Comparison of ENCODE assay signal across 9 mouse cellular contexts in genomic region chr2:122381329-122382103, GRCm38 (mm10). TPM values are rescaled to one million over a fixed set of nuclear protein-coding genes. Genes with fewer than 3 reads are reported as not detected.
DNase-seq lines count a peak whose midpoint lies in the region; ATAC-seq lines count a peak whose summit lies in the region.
"Had no signal": no experiment of that assay in that cellular context is flagged by ENCODE, and none has a peak within 500 bp of the region (broad histone marks: within the 10 kb centered on the region; RNA-seq: fewer than 3 reads in every experiment).

No protein-coding gene starts in this region.

- no peak for ATAC-seq in kidney, embryonic 14.5 days (ENCODE audit: low FRiP score, low TSS enrichment)
- no peak for ATAC-seq in heart, embryonic 16.5 days (replicated peaks; ENCODE audit: extremely low read depth, insufficient read depth, low FRiP score)
- ATAC-seq in CD4-positive, CD25-positive, alpha-beta regulatory T cell, adult 4 months = no peak

- H3K36me3 ChIP-seq in kidney, embryonic 14.5 days (ENCODE audit: control insufficient read depth, insufficient read depth, low read length) = no peaks in the 10 kb centered on the region
- H3K36me3 ChIP-seq in heart, embryonic 16.5 days (ENCODE audit: control insufficient read depth, insufficient read depth) = no peaks in the 10 kb centered on the region
- H3K36me3 ChIP-seq: forebrain, embryonic 12.5 days had no signal

- WGBS in kidney, embryonic 14.5 days = 74% methylated on average over 16 of the region's 16 CpGs
- 60% methylated on average over 16 of the region's 16 CpGs for WGBS in heart, embryonic 16.5 days

- no peak overlapping the region for H3K27ac ChIP-seq in kidney, embryonic 14.5 days (ENCODE audit: low read depth, low read length)
- no peak overlapping the region for H3K27ac ChIP-seq in heart, embryonic 16.5 days (ENCODE audit: low read length)
- H3K27ac ChIP-seq: forebrain, embryonic 12.5 days; macrophage had no signal

- H3K4me2 ChIP-seq in kidney, embryonic 14.5 days (replicated peaks; ENCODE audit: low read depth, low read length) = no peak overlapping the region
- H3K4me2 ChIP-seq in heart, embryonic 16.5 days (ENCODE audit: low read depth, low read length) = peak overlapping the region; percentile 54; the same call in 1 of the 2 replicates

- peak; percentile 46 for DNase-seq in kidney, adult 18-20 months
- DNase-seq in heart, adult 8-10 months (ENCODE audit: low spot score) = peak; percentile 81
- DNase-seq in kidney, postnatal 25 days = peak; percentile 44 to 68
- no peak for DNase-seq in adrenal gland, postnatal 36 days

- no peaks in the 10 kb centered on the region for H3K9me3 ChIP-seq in kidney, embryonic 14.5 days (ENCODE audit: control insufficient read depth, low read length)
- H3K9me3 ChIP-seq in heart, embryonic 16.5 days (replicated peaks; ENCODE audit: control insufficient read depth, low read length) = no peaks in the 10 kb centered on the region
- H3K9me3 ChIP-seq: forebrain, embryonic 12.5 days had no signal

- H3K9ac ChIP-seq in kidney, embryonic 14.5 days (ENCODE audit: low read depth, low read length) = no peak overlapping the region
- no peak overlapping the region for H3K9ac ChIP-seq in heart, embryonic 16.5 days (ENCODE audit: low read length)
- H3K9ac ChIP-seq: forebrain, embryonic 12.5 days had no signal

- H3K4me1 ChIP-seq in kidney, embryonic 14.5 days (ENCODE audit: control insufficient read depth, insufficient read depth, low read length) = no peaks in the 10 kb centered on the region
- H3K4me1 ChIP-seq in heart, embryonic 16.5 days (ENCODE audit: control insufficient read depth, insufficient read depth, low read length) = peaks cover 5% of the 10 kb centered on the region; the same call in 1 of the 2 replicates

- H3K27me3 ChIP-seq in kidney, embryonic 14.5 days (ENCODE audit: control insufficient read depth, insufficient read depth, low read length) = no peaks in the 10 kb centered on the region
- H3K27me3 ChIP-seq in heart, embryonic 16.5 days (ENCODE audit: control insufficient read depth, insufficient read depth, low read length) = no peaks in the 10 kb centered on the region

- no peak overlapping the region for H3K4me3 ChIP-seq in kidney, embryonic 14.5 days (ENCODE audit: low read length)
- no peak overlapping the region for H3K4me3 ChIP-seq in heart, embryonic 16.5 days (ENCODE audit: low read length)

RNA-seq across cellular contexts. Expression of gene Shf, which starts 12.6 kb away (rescaled TPM):
- 3.5 and 5.5 TPM in 2 replicates for polyA plus RNA-seq in kidney, embryonic 14.5 days (2014; fragmentation: Nextera tagmentation; extraction: Ambion mirVana)
- total RNA-seq in heart, adult 8-10 months (2022) = 1 to 10 TPM; 4.4 to 7.3 (median 5.7) TPM
- polyA plus RNA-seq in heart, embryonic 16.5 days (2015; fragmentation: Nextera tagmentation; extraction: Ambion mirVana) = 2.0 TPM in 2 replicates
- total RNA-seq in adrenal gland, postnatal 36 days (2021) = 1 to 10 TPM; 9.3 to 9.4 TPM
- under 1 TPM in 1 of 2 experiments, not detected in 1; 0.42 TPM for polyA plus RNA-seq in CD4-positive, CD25-positive, alpha-beta regulatory T cell, adult 4 months (2017; shearing (Covaris generic))

RNA-seq across cellular contexts. Expression of gene Slc28a2, which starts 44.8 kb away (rescaled TPM):
- polyA plus RNA-seq in kidney, embryonic 14.5 days (2014; fragmentation: Nextera tagmentation; extraction: Ambion mirVana) = 0.39 and 0.47 TPM in 2 replicates
- 10 to 100 TPM; 16.0 to 22.8 (median 19.8) TPM for total RNA-seq in heart, adult 8-10 months (2022)
- polyA plus RNA-seq in heart, embryonic 16.5 days (2015; fragmentation: Nextera tagmentation; extraction: Ambion mirVana) = 2.1 and 2.4 TPM in 2 replicates
- 1 to 10 TPM; 3.0 to 3.5 TPM for total RNA-seq in adrenal gland, postnatal 36 days (2021)
- polyA plus RNA-seq in CD4-positive, CD25-positive, alpha-beta regulatory T cell, adult 4 months (2017; shearing (Covaris generic)) = 100 to 1,000 TPM; 153 to 175 TPM
- polyA plus RNA-seq: forebrain, embryonic 12.5 days had no signal

Comparison
In these comparisons a context has a peak if more than half of its experiments do, and no peak if none do; other contexts are left out.
1. DNase-seq: peak in kidney, adult 18-20 months (single experiment), heart, adult 8-10 months (single experiment) and kidney, postnatal 25 days (2 of 2); none in adrenal gland, postnatal 36 days (0 of 2).
2. RNA of gene Slc28a2, which starts 44.8 kb away (polyA plus RNA-seq): 153 to 175 TPM in CD4-positive, CD25-positive, alpha-beta regulatory T cell, adult 4 months; 2.1 to 2.4 TPM in heart, embryonic 16.5 days and 0.39 to 0.47 TPM in kidney, embryonic 14.5 days; every median in the first group is over 10 times any median in the second.